Mouse (Mus musculus) C2C12 (cell line): ENCODE measurements around the gene Hinfp. TPM values are rescaled to one million over a fixed set of nuclear protein-coding genes. Genes with fewer than 3 reads are reported as not detected.

Experiments used
- H3K27me3 ChIP-seq: one replicate; pipeline ENCODE4 v1.6.1; 2011; ENCODE audit not compliant: control insufficient read depth, insufficient read depth, insufficient read length
- H3K36me3 ChIP-seq: one replicate; pipeline ENCODE4 v1.6.1; 2011; ENCODE audit not compliant: control insufficient read depth, insufficient read depth
- H3K4me3 ChIP-seq: one replicate; pipeline ENCODE4 v1.5.1; 2011; ENCODE audit warnings: mild to moderate bottlenecking, control low read depth; ENCODE audit not compliant: poor library complexity, insufficient read depth, severe bottlenecking
- H3K79me2 ChIP-seq: one replicate; pipeline ENCODE4 v1.6.1; 2011; ENCODE audit not compliant: control insufficient read depth, insufficient read depth
- H3K79me3 ChIP-seq: one replicate; pipeline ENCODE4 v1.6.1; 2011; ENCODE audit warnings: low read depth, control low read depth
- H3ac ChIP-seq: one replicate; pipeline ENCODE3; 2011; ENCODE audit warnings: low read depth; ENCODE audit not compliant: control insufficient read depth, insufficient read length
- CEBPB ChIP-seq: IDR thresholded peaks from one replicate; pipeline ENCODE4 v1.6.1; 2011; ENCODE audit warnings: low read depth, mild to moderate bottlenecking, control low read depth, moderate library complexity
- CTCF ChIP-seq: IDR thresholded peaks from one replicate; pipeline ENCODE4 v1.5.1; 2011; ENCODE audit not compliant: control insufficient read depth, insufficient read depth, insufficient read length
- FOSL1 ChIP-seq: IDR thresholded peaks from one replicate; pipeline ENCODE4 v1.8.0; 2011; ENCODE audit warnings: mild to moderate bottlenecking, low read length; ENCODE audit not compliant: poor library complexity, insufficient read depth, severe bottlenecking
- MAX ChIP-seq: IDR thresholded peaks from one replicate; pipeline ENCODE4 v1.6.1; 2011; ENCODE audit warnings: mild to moderate bottlenecking, control low read depth
- MYOD1 ChIP-seq: IDR thresholded peaks from one replicate; pipeline ENCODE4 v1.6.1; 2011; ENCODE audit warnings: low read depth; ENCODE audit not compliant: control insufficient read depth, insufficient read length
- MYOG ChIP-seq: IDR thresholded peaks from one replicate; pipeline ENCODE4 v1.6.1; 2011; ENCODE audit not compliant: control insufficient read depth, insufficient read length; ENCODE audit errors: extremely low read depth
- USF1 ChIP-seq: IDR thresholded peaks from one replicate; pipeline ENCODE4 v1.6.1; 2011; ENCODE audit warnings: low read depth, mild to moderate bottlenecking, control low read depth, moderate library complexity
- polyA plus RNA-seq: library from polyadenylated mRNA; unstranded; fragments of >200 nt; fragmentation: generic; extraction: Trizol; gene quantifications from one replicate; pipeline ENCODE4 v1.2.1, GENCODE M21; 2012; ENCODE audit warnings: missing spikeins

Hinfp gene
- polyA plus RNA-seq, 1 experiment: 9.1 TPM

GRCm38 (mm10) chr9:44266478-44267226, 38.8 kb downstream of the Hinfp start:
- H3K79me2 ChIP-seq: no peaks in the 10 kb centered on the region
- no peaks in the 10 kb centered on the region for H3K36me3 ChIP-seq
- H3ac ChIP-seq: no peak overlapping the region
- no peak overlapping the region for H3K4me3 ChIP-seq
- H3K27me3 ChIP-seq: no peaks in the 10 kb centered on the region
- no peaks in the 10 kb centered on the region for H3K79me3 ChIP-seq
- TF ChIP-seq MYOG: no peak
- TF ChIP-seq FOSL1: no peak
- TF ChIP-seq MYOD1: no peak
- TF ChIP-seq CTCF: no peak
- TF ChIP-seq MAX: no peak
- no peak for TF ChIP-seq CEBPB
- no peak for TF ChIP-seq USF1

GRCm38 (mm10) chr9:44261388-44261787, 44.1 kb downstream of the Hinfp start:
- TF ChIP-seq CTCF (no peak), MAX (no peak), MYOG (no peak), MYOD1 (no peak), FOSL1 (no peak), USF1 (no peak), CEBPB (no peak)
- no peak overlapping the region for H3K4me3 ChIP-seq
- H3K79me3 ChIP-seq: no peaks in the 10 kb centered on the region
- H3ac ChIP-seq: no peak overlapping the region
- no peaks in the 10 kb centered on the region for H3K27me3 ChIP-seq
- no peaks in the 10 kb centered on the region for H3K79me2 ChIP-seq
- no peaks in the 10 kb centered on the region for H3K36me3 ChIP-seq

- H3K79me3 ChIP-seq: no peaks in the 10 kb centered on the region
- TF ChIP-seq FOSL1: no peak
- TF ChIP-seq MYOD1: no peak
- TF ChIP-seq CEBPB: no peak
- no peak for TF ChIP-seq MYOG
- no peak for TF ChIP-seq USF1
- TF ChIP-seq CTCF: no peak
- TF ChIP-seq MAX: no peak
- no peaks in the 10 kb centered on the region for H3K36me3 ChIP-seq
- no peak overlapping the region for H3ac ChIP-seq
- H3K4me3 ChIP-seq: no peak overlapping the region
- no peaks in the 10 kb centered on the region for H3K79me2 ChIP-seq
- no peaks in the 10 kb centered on the region for H3K27me3 ChIP-seq
Measured at GRCm38 (mm10) chr9:44259014-44259413, 46.5 kb downstream of the Hinfp start.

DNA sequence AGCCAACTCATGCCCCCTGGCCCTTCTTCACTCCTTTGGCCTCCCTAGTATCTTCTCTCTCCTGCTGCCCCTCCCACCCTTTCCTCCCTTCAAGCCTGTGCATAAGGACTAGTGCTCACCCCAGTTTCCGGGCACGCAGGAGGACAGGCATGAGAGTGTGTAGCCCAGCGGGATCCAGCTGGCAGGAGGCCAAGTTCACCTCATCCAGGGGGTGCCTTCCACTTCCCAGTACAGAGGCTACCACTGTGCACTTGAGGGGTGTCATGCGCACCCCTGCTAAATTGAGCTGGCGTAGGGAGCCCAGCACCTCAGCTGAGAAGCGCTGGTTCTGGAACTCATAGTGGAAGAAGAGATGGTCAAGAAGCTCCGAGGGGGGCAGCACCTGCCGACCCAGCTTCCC, 49.3 kb downstream of the Hinfp start:
- no peaks in the 10 kb centered on the region for H3K36me3 ChIP-seq
- TF ChIP-seq MYOG: no peak
- no peak for TF ChIP-seq MYOD1
- TF ChIP-seq CTCF: no peak
- no peak for TF ChIP-seq FOSL1
- TF ChIP-seq MAX: no peak
- no peak for TF ChIP-seq USF1
- TF ChIP-seq CEBPB: no peak
- no peak overlapping the region for H3ac ChIP-seq
- no peaks in the 10 kb centered on the region for H3K79me3 ChIP-seq
- no peaks in the 10 kb centered on the region for H3K79me2 ChIP-seq
- H3K27me3 ChIP-seq: no peaks in the 10 kb centered on the region
- H3K4me3 ChIP-seq: no peak overlapping the region

- Histone ChIP-seq H3K79me2 (no peaks in the 10 kb centered on the region), H3K79me3 (no peaks in the 10 kb centered on the region), H3K4me3 (no peak overlapping the region), H3ac (no peak overlapping the region), H3K36me3 (no peaks in the 10 kb centered on the region), H3K27me3 (no peaks in the 10 kb centered on the region)
- TF ChIP-seq MYOD1 (no peak), CTCF (no peak), MAX (no peak)
Measured at GRCm38 (mm10) chr9:44255136-44255521, 50.3 kb downstream of the Hinfp start.
